Mouse (Mus musculus) forebrain, embryonic 14.5 days (tissue): ENCODE measurements at regions not wholly inside any gene's neighbourhood (a gene's known extent, or its start where the extent isn't known, plus 50 kb on each side); places are given as distances from the start of the nearest gene placed in this dataset.
A peak's percentile ranks its signal among the peaks of the same experiment; 100 is the strongest.

Source experiments
- ATAC-seq: fragments of 200-750 bp; cut with Nextera tagmentation; 2 replicates; pipeline ENCODE4 v1.8.0; 2017; ENCODE audit warnings: mild to moderate bottlenecking, moderate library complexity
- DNase-seq: peaks from one replicate; pipeline ENCODE4 v3.0.0-alpha.2; 2015; ENCODE audit warnings: low spot score
- H3K27ac ChIP-seq: fragments of 300-500 bp; sonication (generic); 2 replicates; pipeline ENCODE4 v1.5.1; 2014; ENCODE audit warnings: low read depth, mild to moderate bottlenecking, control low read depth, low read length, moderate library complexity
- H3K27me3 ChIP-seq: fragments of 300-500 bp; sonication (generic); replicated peaks from 2 replicates; pipeline ENCODE4 v1.6.1; 2014; ENCODE audit warnings: low read length, control low read depth, mixed read lengths; ENCODE audit not compliant: control insufficient read depth, insufficient read depth
- H3K36me3 ChIP-seq: fragments of 300-500 bp; sonication (generic); 2 replicates; pipeline ENCODE4 v1.6.1; 2014; ENCODE audit warnings: low read length, control low read depth; ENCODE audit not compliant: control insufficient read depth, insufficient read depth
- H3K4me1 ChIP-seq: fragments of 300-500 bp; sonication (generic); 2 replicates; pipeline ENCODE4 v1.6.1; 2014; ENCODE audit warnings: antibody characterized with exemption, low read length, control low read depth; ENCODE audit not compliant: control insufficient read depth, insufficient read depth
- H3K4me2 ChIP-seq: fragments of 300-500 bp; sonication (generic); 2 replicates; pipeline ENCODE4 v1.6.1; 2014; ENCODE audit warnings: mild to moderate bottlenecking, control low read depth, low read length
- H3K4me3 ChIP-seq: fragments of 300-500 bp; sonication (generic); 2 replicates; pipeline ENCODE4 v1.5.1; 2014; ENCODE audit warnings: low read depth, low read length, control low read depth
- H3K9ac ChIP-seq: fragments of 300-500 bp; sonication (generic); 2 replicates; pipeline ENCODE4 v1.6.1; 2014; ENCODE audit warnings: mild to moderate bottlenecking, low read length, control low read depth, moderate library complexity
- H3K9me3 ChIP-seq: fragments of 300-500 bp; sonication (generic); replicated peaks from 2 replicates; pipeline ENCODE4 v1.6.1; 2016; ENCODE audit warnings: low read length, control low read depth, mixed read lengths; ENCODE audit not compliant: control insufficient read depth
- WGBS: fragments of 180-500 bp; shearing (Covaris S2); extraction: QIAGEN DNeasy Blood & Tissue Kit; methylation state at CpG from one replicate; pipeline ENCODE4 v1.1.7; 2014; 5-methylcytosine and 5-hydroxymethylcytosine counted together

GRCm38 (mm10) chr9:33930286-33930685 lies 555.4 kb upstream of the Kirrel3 start:
- H3K9me3 ChIP-seq: no peaks in the 10 kb centered on the region
- WGBS: 95% methylated on average over 4 of the region's 4 CpGs
- no peak for ATAC-seq

GRCm38 (mm10) chr9:33934071-33934470 lies 551.6 kb upstream of the Kirrel3 start:
- H3K4me1 ChIP-seq: no peaks in the 10 kb centered on the region
- H3K9me3 ChIP-seq: no peaks in the 10 kb centered on the region
- H3K4me2 ChIP-seq: no peak overlapping the region
- DNase-seq (no peak), ATAC-seq (no peak)
- no peaks in the 10 kb centered on the region for H3K27me3 ChIP-seq
- 93% methylated on average over 5 of the region's 5 CpGs for WGBS
- H3K36me3 ChIP-seq: no peaks in the 10 kb centered on the region
- no peak overlapping the region for H3K4me3 ChIP-seq
- no peak overlapping the region for H3K9ac ChIP-seq
- H3K27ac ChIP-seq: no peak overlapping the region

More at GRCm38 (mm10) chr9:33930286-33930685, 555.4 kb upstream of the Kirrel3 start:
- no peak overlapping the region for H3K27ac ChIP-seq
- H3K36me3 ChIP-seq: no peaks in the 10 kb centered on the region
- H3K9ac ChIP-seq: no peak overlapping the region
- H3K4me2 ChIP-seq: no peak overlapping the region
- DNase-seq: no peak
- no peaks in the 10 kb centered on the region for H3K27me3 ChIP-seq
- H3K4me1 ChIP-seq: no peaks in the 10 kb centered on the region
- H3K4me3 ChIP-seq: no peak overlapping the region

GRCm38 (mm10) chr9:33954319-33954718 lies 531.4 kb upstream of the Kirrel3 start:
- DNase-seq: peak; percentile 22
- H3K4me1 ChIP-seq: no peaks in the 10 kb centered on the region
- no peak overlapping the region for H3K9ac ChIP-seq
- no peak for ATAC-seq
- H3K9me3 ChIP-seq: no peaks in the 10 kb centered on the region
- H3K27me3 ChIP-seq: no peaks in the 10 kb centered on the region
- H3K4me3 ChIP-seq: no peak overlapping the region
- H3K27ac ChIP-seq: no peak overlapping the region
- no peaks in the 10 kb centered on the region for H3K36me3 ChIP-seq
- no peak overlapping the region for H3K4me2 ChIP-seq
